In genomic region chr13:112529893-112530292, GRCm38 (mm10) we compare ENCODE assay signal across 8 mouse cellular contexts.
DNase-seq lines count a peak whose midpoint lies in the region; ATAC-seq and TF ChIP-seq lines count a peak whose summit lies in the region.

No protein-coding gene starts in this region.

- H3K9ac ChIP-seq in hindbrain, postnatal 0 days (replicated peaks; ENCODE audit: low read length), result no peak overlapping the region

- H3K27ac ChIP-seq in hindbrain, postnatal 0 days, result no peak overlapping the region

- H3K36me3 ChIP-seq in hindbrain, postnatal 0 days (ENCODE audit: insufficient read depth, low read length), result no peaks in the 10 kb centered on the region

- H3K27me3 ChIP-seq in hindbrain, postnatal 0 days (ENCODE audit: insufficient read depth, low read length), result no peaks in the 10 kb centered on the region

- peak; percentile 97 for ATAC-seq in frontal cortex, adult (ENCODE audit: low TSS enrichment)
- peak; percentile 70 for ATAC-seq in hindbrain, postnatal 0 days

- no peaks in the 10 kb centered on the region for H3K4me1 ChIP-seq in hindbrain, postnatal 0 days (ENCODE audit: insufficient read depth, low read length)

- H3K4me2 ChIP-seq in hindbrain, postnatal 0 days (ENCODE audit: low read depth, low read length), result no peak overlapping the region

- peak; percentile 92 for TF ChIP-seq CTCF in hindbrain, postnatal 0 days (IDR thresholded peaks at IDR 0.05; ENCODE audit: low read depth)

- 33% methylated on average over 3 of the region's 3 CpGs for WGBS in hindbrain, postnatal 0 days

- no peak overlapping the region for H3K4me3 ChIP-seq in hindbrain, postnatal 0 days (ENCODE audit: low read length)

- DNase-seq in R1 (ENCODE audit: low read depth, low spot score), result peak; percentile 66
- DNase-seq in cerebellum, adult 8-10 months, result peak; percentile 29
- peak; percentile 86 for DNase-seq in hindbrain, postnatal 0 days (ENCODE audit: low spot score)
- peak; percentile 65 for DNase-seq in left cerebral cortex, adult 18-20 months (ENCODE audit: low spot score in 2 of 2)
- DNase-seq in mesoderm, embryonic 11.5 days (ENCODE audit: low read depth, low spot score), result peak; percentile 84
- DNase-seq in right cerebral cortex, postnatal 36 days (ENCODE audit: low spot score in 2 of 2), result peak; percentile 38 to 51
- DNase-seq in yolk sac, embryonic 10.5 days (ENCODE audit: low spot score), result peak; percentile 51

- H3K9me3 ChIP-seq in hindbrain, postnatal 0 days (ENCODE audit: low read length), result no peaks in the 10 kb centered on the region

Comparison
In these comparisons a context has a peak if more than half of its experiments do, and no peak if none do; other contexts are left out.
1. DNase-seq: peak in every context shown above with its lines; median percentile 86 in hindbrain, postnatal 0 days; 84 in mesoderm, embryonic 11.5 days; 66 in R1; 65 in left cerebral cortex, adult 18-20 months; 51 in yolk sac, embryonic 10.5 days; 44 in right cerebral cortex, postnatal 36 days; 29 in cerebellum, adult 8-10 months.